Mouse (Mus musculus): ENCODE data around the gene Olfr205. TPM values are rescaled to one million over a fixed set of nuclear protein-coding genes. Genes with fewer than 3 reads are reported as not detected.
"Not testable (repeated sequence)": the region's sequence is repeated elsewhere in the genome, so short reads cannot be mapped to it uniquely, and the experiment has no call there.

The Olfr205 gene
- polyA plus RNA-seq (2012; rRNA removed), result not detected in 2 replicates

GRCm38 (mm10) chr16:59331038-59331437 lies at the start of gene Olfr205:
Olfr205 (minus strand) TSS chr16:59331138.
- no peak for DNase-seq (ENCODE audit: low spot score)

- DNase-seq (ENCODE audit: low spot score), result no peak
Observed at GRCm38 (mm10) chr16:59363893-59364292, 33.0 kb upstream of the Olfr205 start, which contains the start of gene Olfr209. Olfr209 (minus strand) TSS chr16:59363993.

GRCm38 (mm10) chr16:59349146-59349545 lies 18.2 kb upstream of the Olfr205 start, which contains the start of gene Olfr206:
Olfr206 (minus strand) TSS chr16:59349246.
- DNase-seq (ENCODE audit: low spot score), result no peak

GRCm38 (mm10) chr16:59323262-59323661 lies 7.7 kb downstream of the Olfr205 start:
- DNase-seq (ENCODE audit: low spot score), result not testable (repeated sequence)

- DNase-seq (ENCODE audit: low spot score), result no peak
Observed at GRCm38 (mm10) chr16:59318148-59318547, 12.8 kb downstream of the Olfr205 start, which contains the start of gene Olfr204. Olfr204 (minus strand) TSS chr16:59318248.

GRCm38 (mm10) chr16:59298581-59298980 lies 32.4 kb downstream of the Olfr205 start, which contains the start of gene Olfr203:
Olfr203 (plus strand) TSS chr16:59298881.
- no peak for DNase-seq (ENCODE audit: low spot score)

- not testable (repeated sequence) for DNase-seq (ENCODE audit: low spot score)
Observed at GRCm38 (mm10) chr16:59287576-59287975, 43.4 kb downstream of the Olfr205 start.

GRCm38 (mm10) chr16:59286693-59287092 lies 44.2 kb downstream of the Olfr205 start, which contains the start of gene Olfr202:
Olfr202 (minus strand) TSS chr16:59286793.
- no peak for DNase-seq (ENCODE audit: low spot score)

- DNase-seq (ENCODE audit: low spot score), result no peak
Observed at GRCm38 (mm10) chr16:59283476-59283875, 47.5 kb downstream of the Olfr205 start.

GRCm38 (mm10) chr16:59280542-59280941 lies 50.4 kb downstream of the Olfr205 start:
- DNase-seq (ENCODE audit: low spot score), result no peak

Other genes with a start within 250 kb of the Olfr205 start
- not detected in 2 replicates for gene Olfr191, start 241.3 kb downstream of the Olfr205 start, polyA plus RNA-seq (2012; rRNA removed)
- gene Olfr193, start 219.3 kb downstream of the Olfr205 start, polyA plus RNA-seq (2012; rRNA removed), result not detected in 2 replicates
- not detected in 2 replicates for gene Olfr194, start 210.1 kb downstream of the Olfr205 start, polyA plus RNA-seq (2012; rRNA removed)
- gene Olfr195, start 184.1 kb downstream of the Olfr205 start, polyA plus RNA-seq (2012; rRNA removed), result 0.03 TPM in 1 of 2 replicates, not detected in the other
- not detected in 2 replicates for gene Olfr196, start 160.7 kb downstream of the Olfr205 start, polyA plus RNA-seq (2012; rRNA removed)
- gene Olfr198, start 127.6 kb downstream of the Olfr205 start, polyA plus RNA-seq (2012; rRNA removed), result not detected in 2 replicates
- gene Olfr199, start 111.4 kb downstream of the Olfr205 start, polyA plus RNA-seq (2012; rRNA removed), result not detected in 2 replicates
- not detected in 2 replicates for gene Olfr201, start 58.5 kb downstream of the Olfr205 start, polyA plus RNA-seq (2012; rRNA removed)
- not detected in 2 replicates for gene Olfr202, start 44.3 kb downstream of the Olfr205 start, polyA plus RNA-seq (2012; rRNA removed)
- gene Olfr203, start 32.3 kb downstream of the Olfr205 start, polyA plus RNA-seq (2012; rRNA removed), result not detected in 2 replicates
- gene Olfr204, start 12.9 kb downstream of the Olfr205 start, polyA plus RNA-seq (2012; rRNA removed), result not detected in 2 replicates
- gene Olfr206, start 18.1 kb upstream of the Olfr205 start, polyA plus RNA-seq (2012; rRNA removed), result not detected in 2 replicates
- gene Olfr209, start 32.9 kb upstream of the Olfr205 start, polyA plus RNA-seq (2012; rRNA removed), result not detected in 2 replicates
- not detected in 2 replicates for gene Gabrr3, start 76.2 kb upstream of the Olfr205 start, polyA plus RNA-seq (2012; rRNA removed)
- 17.1 and 21.9 TPM in 2 replicates for gene Riox2, start 140.6 kb upstream of the Olfr205 start, polyA plus RNA-seq (2012; rRNA removed)